Mouse (Mus musculus): Measurements from ENCODE around the gene Abi3bp. TPM values are rescaled to one million over a fixed set of nuclear protein-coding genes. Genes with fewer than 3 reads are reported as not detected.

The Abi3bp gene
- polyA plus RNA-seq, 1 experiment from 2014 or later, result 0.38 TPM

- no peaks in the 10 kb centered on the region for H3K9me3 ChIP-seq
- no peaks in the 10 kb centered on the region for H3K4me1 ChIP-seq (replicated peaks)
- H3K27me3 ChIP-seq, result no peaks in the 10 kb centered on the region
- no peak overlapping the region for H3K27ac ChIP-seq
- no peaks in the 10 kb centered on the region for H3K36me3 ChIP-seq
- H3K9ac ChIP-seq, result no peak overlapping the region
- H3K4me2 ChIP-seq, result no peak overlapping the region
- ATAC-seq (ENCODE audit: low FRiP score), result no peak
- no peak overlapping the region for H3K4me3 ChIP-seq
Observed at GRCm38 (mm10) chr16:56658866-56659265, 181.2 kb downstream of the Abi3bp start.

GRCm38 (mm10) chr16:56669520-56669919 lies 191.8 kb downstream of the Abi3bp start:
- no peaks in the 10 kb centered on the region for H3K4me1 ChIP-seq (replicated peaks)
- WGBS, result 79% methylated on average over 5 of the region's 5 CpGs
- H3K4me3 ChIP-seq, result no peak overlapping the region
- no peak overlapping the region for H3K9ac ChIP-seq
- no peak overlapping the region for H3K27ac ChIP-seq
- H3K36me3 ChIP-seq, result no peaks in the 10 kb centered on the region
- ATAC-seq (ENCODE audit: low FRiP score), result no peak
- no peaks in the 10 kb centered on the region for H3K9me3 ChIP-seq
- no peak overlapping the region for H3K4me2 ChIP-seq
- no peaks in the 10 kb centered on the region for H3K27me3 ChIP-seq

GRCm38 (mm10) chr16:56670941-56671340 lies 193.3 kb downstream of the Abi3bp start:
- Histone ChIP-seq H3K9ac (no peak overlapping the region), H3K4me1 (replicated peaks) (no peaks in the 10 kb centered on the region), H3K9me3 (no peaks in the 10 kb centered on the region), H3K4me2 (no peak overlapping the region), H3K27me3 (no peaks in the 10 kb centered on the region), H3K4me3 (no peak overlapping the region), H3K36me3 (no peaks in the 10 kb centered on the region), H3K27ac (no peak overlapping the region)
- ATAC-seq (ENCODE audit: low FRiP score), result no peak
- WGBS, result 82% methylated on average over 8 of the region's 8 CpGs

DNA sequence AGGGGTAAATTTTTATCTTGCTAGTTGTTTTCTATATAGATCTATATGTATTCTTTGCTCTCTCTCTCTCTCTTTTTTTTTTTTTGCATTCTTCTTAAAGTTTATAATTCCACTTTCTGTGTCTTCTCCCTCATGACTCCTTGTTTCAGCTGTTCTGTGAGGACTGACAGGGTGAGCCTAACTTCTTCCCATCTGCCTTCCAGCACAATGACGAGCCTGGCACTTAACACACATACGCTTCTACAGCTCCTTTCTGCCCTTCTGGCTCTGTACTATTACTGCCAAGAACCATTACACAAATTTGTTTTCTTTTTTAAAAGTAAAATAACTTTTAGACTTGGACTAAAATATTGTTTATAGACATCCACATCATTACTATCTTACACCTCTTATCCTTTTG lies 195.7 kb downstream of the Abi3bp start:
- Histone ChIP-seq H3K27ac (no peak overlapping the region), H3K4me2 (no peak overlapping the region), H3K9ac (no peak overlapping the region), H3K4me3 (no peak overlapping the region), H3K36me3 (no peaks in the 10 kb centered on the region), H3K4me1 (replicated peaks) (no peaks in the 10 kb centered on the region), H3K9me3 (no peaks in the 10 kb centered on the region), H3K27me3 (no peaks in the 10 kb centered on the region)
- no peak for ATAC-seq (ENCODE audit: low FRiP score)
- WGBS, result 94% methylated on average over 2 of the region's 2 CpGs

DNA sequence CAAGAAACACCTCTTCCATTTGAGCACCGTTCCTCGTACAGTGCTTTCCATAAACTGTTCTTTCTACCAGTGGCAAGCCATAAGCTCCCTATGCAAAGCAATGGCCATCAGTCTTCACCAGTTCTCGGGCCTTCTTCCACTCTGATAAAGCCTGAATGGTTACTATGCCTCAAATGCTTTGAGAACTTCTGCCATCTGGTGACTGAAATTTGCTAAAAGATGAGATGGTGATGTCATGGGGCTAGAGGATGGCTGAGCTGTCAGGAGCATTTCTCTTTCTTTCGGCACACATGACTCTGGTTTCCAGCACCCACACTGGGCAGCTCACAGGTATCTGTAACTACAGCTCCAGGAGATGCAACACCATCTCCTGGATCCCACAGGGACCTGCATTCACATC lies 199.5 kb downstream of the Abi3bp start:
- no peak overlapping the region for H3K27ac ChIP-seq
- H3K9me3 ChIP-seq, result no peaks in the 10 kb centered on the region
- H3K4me2 ChIP-seq, result no peak overlapping the region
- no peak overlapping the region for H3K4me3 ChIP-seq
- no peaks in the 10 kb centered on the region for H3K4me1 ChIP-seq (replicated peaks)
- H3K36me3 ChIP-seq, result no peaks in the 10 kb centered on the region
- no peaks in the 10 kb centered on the region for H3K27me3 ChIP-seq
- H3K9ac ChIP-seq, result no peak overlapping the region
- WGBS, result 71% methylated on average over 4 of the region's 4 CpGs
- peak; percentile 49; the same call in 1 of the 2 replicates for ATAC-seq (ENCODE audit: low FRiP score)

- WGBS, result 81% methylated on average over 8 of the region's 8 CpGs
- Histone ChIP-seq H3K27ac (no peak overlapping the region), H3K4me1 (replicated peaks) (no peaks in the 10 kb centered on the region), H3K27me3 (no peaks in the 10 kb centered on the region), H3K4me3 (no peak overlapping the region), H3K4me2 (no peak overlapping the region), H3K36me3 (peaks cover 23% of the 10 kb centered on the region), H3K9ac (no peak overlapping the region), H3K9me3 (no peaks in the 10 kb centered on the region)
- no peak for ATAC-seq (ENCODE audit: low FRiP score)
Observed at GRCm38 (mm10) chr16:56681010-56681645, 203.4 kb downstream of the Abi3bp start.

- H3K9me3 ChIP-seq, result no peaks in the 10 kb centered on the region
- no peaks in the 10 kb centered on the region for H3K27me3 ChIP-seq
- no peak for ATAC-seq (ENCODE audit: low FRiP score)
- 96% methylated on average over 5 of the region's 5 CpGs for WGBS
- no peak overlapping the region for H3K4me2 ChIP-seq
- H3K36me3 ChIP-seq, result peaks cover 48% of the 10 kb centered on the region
- H3K4me3 ChIP-seq, result no peak overlapping the region
- H3K4me1 ChIP-seq (replicated peaks), result no peaks in the 10 kb centered on the region
- no peak overlapping the region for H3K9ac ChIP-seq
- H3K27ac ChIP-seq, result no peak overlapping the region
Observed at GRCm38 (mm10) chr16:56686747-56687146, 209.1 kb downstream of the Abi3bp start.

DNA sequence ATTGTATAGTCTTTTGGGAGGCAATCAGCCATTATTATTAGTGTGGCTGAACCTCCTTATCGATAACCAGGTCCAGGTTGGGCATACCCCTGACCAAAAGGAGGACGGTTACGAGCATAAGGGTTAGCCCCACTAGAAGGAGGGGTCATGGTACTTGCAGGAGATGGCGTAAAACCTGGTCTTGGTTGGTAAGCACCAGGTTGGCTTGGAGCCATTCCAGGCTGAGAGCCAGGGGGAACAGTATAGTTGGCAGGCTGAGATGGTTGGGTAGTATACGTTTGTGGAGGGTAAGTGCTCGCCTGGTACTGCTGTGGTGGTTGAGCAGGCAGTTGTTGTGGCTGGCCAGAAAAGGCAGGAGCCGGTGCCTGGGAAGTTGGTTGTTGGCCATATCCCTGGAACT lies 213.0 kb downstream of the Abi3bp start:
- Histone ChIP-seq H3K27me3 (no peaks in the 10 kb centered on the region), H3K9ac (no peak overlapping the region), H3K27ac (no peak overlapping the region), H3K4me1 (replicated peaks) (no peaks in the 10 kb centered on the region), H3K4me3 (no peak overlapping the region), H3K36me3 (peaks cover 39% of the 10 kb centered on the region), H3K9me3 (no peaks in the 10 kb centered on the region), H3K4me2 (no peak overlapping the region)
- WGBS, result 94% methylated on average over 7 of the region's 7 CpGs
- ATAC-seq (ENCODE audit: low FRiP score), result no peak

DNA sequence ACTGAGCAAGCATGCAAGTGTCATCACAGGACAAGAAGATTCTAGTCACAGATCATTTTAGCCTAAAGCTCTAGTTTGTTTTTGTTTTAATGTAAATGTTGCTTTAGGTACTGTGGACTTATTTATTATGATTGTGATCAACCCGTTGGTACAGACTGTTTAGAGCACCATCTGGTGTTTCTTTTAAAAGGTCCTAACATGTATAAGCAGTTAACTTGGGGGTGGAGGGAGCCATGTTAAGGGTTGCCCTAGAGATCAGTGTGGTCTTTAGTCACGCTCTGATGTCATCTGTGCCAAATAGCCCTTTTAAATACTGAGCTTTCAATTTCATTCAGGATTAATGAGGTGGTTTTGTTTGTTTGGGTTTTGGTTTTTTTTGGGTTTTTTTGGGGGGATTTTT lies 218.8 kb downstream of the Abi3bp start:
- Histone ChIP-seq H3K36me3 (peaks cover 36% of the 10 kb centered on the region), H3K9ac (no peak overlapping the region), H3K27me3 (no peaks in the 10 kb centered on the region), H3K9me3 (no peaks in the 10 kb centered on the region), H3K4me1 (replicated peaks) (no peaks in the 10 kb centered on the region), H3K4me3 (no peak overlapping the region), H3K27ac (no peak overlapping the region), H3K4me2 (no peak overlapping the region)
- ATAC-seq (ENCODE audit: low FRiP score), result no peak
- WGBS, result 40% methylated on average over 2 of the region's 2 CpGs

DNA sequence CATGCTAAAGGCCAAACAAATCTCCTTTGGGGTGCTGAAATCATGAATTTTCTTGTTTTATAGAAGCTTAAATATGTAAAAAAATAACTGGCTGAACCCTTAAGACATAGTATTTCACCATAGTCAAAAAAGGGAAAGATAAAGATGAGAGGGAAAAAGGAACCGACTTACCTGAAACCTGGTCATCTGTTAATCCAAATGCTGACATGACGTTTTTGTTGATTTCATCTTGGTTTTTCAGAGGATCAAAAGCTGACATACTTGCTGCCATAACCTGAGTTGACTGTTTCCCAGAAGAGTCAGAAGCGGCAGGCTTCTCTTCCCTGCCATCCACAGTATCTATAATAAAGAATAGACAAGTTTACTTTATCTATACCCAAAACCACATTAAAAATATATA lies 223.2 kb downstream of the Abi3bp start:
- Histone ChIP-seq H3K27ac (no peak overlapping the region), H3K4me2 (no peak overlapping the region), H3K9ac (no peak overlapping the region), H3K9me3 (no peaks in the 10 kb centered on the region), H3K27me3 (no peaks in the 10 kb centered on the region), H3K36me3 (peaks cover 36% of the 10 kb centered on the region), H3K4me3 (no peak overlapping the region), H3K4me1 (replicated peaks) (no peaks in the 10 kb centered on the region)
- WGBS, result 94% methylated on average over 3 of the region's 3 CpGs
- ATAC-seq (ENCODE audit: low FRiP score), result no peak

DNA sequence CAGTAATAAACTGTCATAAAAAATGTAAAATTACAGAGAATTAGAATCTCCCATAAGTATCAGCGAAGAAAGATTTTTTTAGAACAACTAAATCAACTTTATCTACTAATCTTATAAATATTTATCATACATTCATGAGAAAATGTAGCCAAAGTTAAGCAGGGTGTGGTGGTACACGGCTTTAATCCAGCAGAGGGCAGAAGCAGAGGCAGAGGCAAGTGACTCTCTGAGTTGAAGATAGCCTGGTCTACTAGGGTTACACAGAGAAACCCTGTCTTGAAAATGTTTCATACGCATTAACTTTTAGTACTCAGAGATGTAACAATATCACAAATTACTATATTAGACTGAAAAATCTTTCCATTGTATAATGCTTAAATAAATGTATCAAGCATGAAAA lies 228.1 kb downstream of the Abi3bp start:
- Histone ChIP-seq H3K9me3 (no peaks in the 10 kb centered on the region), H3K4me3 (no peak overlapping the region), H3K27me3 (no peaks in the 10 kb centered on the region), H3K9ac (no peak overlapping the region), H3K4me2 (no peak overlapping the region), H3K4me1 (replicated peaks) (no peaks in the 10 kb centered on the region), H3K36me3 (peaks cover 50% of the 10 kb centered on the region), H3K27ac (no peak overlapping the region)
- 89% methylated on average over 3 of the region's 3 CpGs for WGBS
- ATAC-seq (ENCODE audit: low FRiP score), result no peak

GRCm38 (mm10) chr16:56710071-56710470 lies 232.4 kb downstream of the Abi3bp start:
- Histone ChIP-seq H3K9me3 (no peaks in the 10 kb centered on the region), H3K4me2 (no peak overlapping the region), H3K9ac (no peak overlapping the region), H3K27me3 (no peaks in the 10 kb centered on the region), H3K4me1 (replicated peaks) (peaks cover 9% of the 10 kb centered on the region; the same call in 1 of the 2 replicates), H3K27ac (no peak overlapping the region), H3K36me3 (peaks cover 51% of the 10 kb centered on the region), H3K4me3 (no peak overlapping the region)
- WGBS, result 96% methylated on average over 3 of the region's 3 CpGs
- ATAC-seq (ENCODE audit: low FRiP score), result no peak

DNA sequence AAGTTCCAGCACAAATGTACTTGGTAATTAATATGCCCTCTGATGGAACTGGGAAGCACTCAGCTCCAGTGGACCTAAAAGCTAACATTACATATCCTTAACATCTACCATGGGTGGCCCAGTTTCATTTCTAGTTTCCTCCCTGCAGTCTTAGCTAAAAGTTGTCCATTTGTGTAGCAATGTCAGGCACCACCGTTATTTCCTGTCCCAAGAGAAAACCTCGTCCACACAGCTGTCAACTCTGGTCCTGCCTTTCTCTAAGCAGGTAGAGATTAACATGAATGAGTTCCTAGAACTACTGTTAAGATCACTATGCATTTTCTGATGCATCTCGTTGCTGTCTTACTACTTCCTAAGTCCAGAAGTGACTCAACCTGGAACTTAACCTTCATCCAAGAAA lies 237.9 kb downstream of the Abi3bp start:
- 79% methylated on average over 3 of the region's 3 CpGs for WGBS
- H3K9me3 ChIP-seq, result no peaks in the 10 kb centered on the region
- no peaks in the 10 kb centered on the region for H3K27me3 ChIP-seq
- H3K4me1 ChIP-seq (replicated peaks), result peaks cover 27% of the 10 kb centered on the region
- H3K4me2 ChIP-seq, result peak overlapping the region; percentile 74
- H3K4me3 ChIP-seq, result peak overlapping the region; percentile 77; the same call in 1 of the 2 replicates
- ATAC-seq (ENCODE audit: low FRiP score), result no peak
- no peak overlapping the region for H3K27ac ChIP-seq
- H3K36me3 ChIP-seq, result peaks cover 19% of the 10 kb centered on the region
- no peak overlapping the region for H3K9ac ChIP-seq
